Mouse (Mus musculus) spleen, postnatal 0 days (tissue): ENCODE measurements around the gene Srm. TPM values are rescaled to one million over a fixed set of nuclear protein-coding genes. Genes with fewer than 3 reads are reported as not detected.

Experiments used
- polyA plus RNA-seq: library from polyadenylated mRNA; unstranded; fragments of >200 nt; fragmentation: Nextera tagmentation; extraction: Ambion mirVana; gene quantifications from 2 replicates; pipeline ENCODE4 v1.2.1, GENCODE M21; 2015

Srm gene
- 129 TPM in 2 replicates for polyA plus RNA-seq

GRCm38 (mm10) chr4:148591171-148591630, at the start of gene Srm:
Srm (plus strand) TSS chr4:148591503.

GRCm38 (mm10) chr4:148558297-148559000, 32.9 kb upstream of the Srm start, which contains the start of gene Exosc10:
Exosc10 (plus strand) TSS chr4:148558429.

GRCm38 (mm10) chr4:148602357-148603120, 11.2 kb downstream of the Srm start, which contains the start of gene Masp2:
Masp2 (plus strand) TSS chr4:148602554.

GRCm38 (mm10) chr4:148626623-148627185, 35.4 kb downstream of the Srm start, which contains the start of gene Tardbp:
Tardbp (minus strand) TSS chr4:148627019.

GRCm38 (mm10) chr4:148643291-148644156, 52.2 kb downstream of the Srm start, which contains the start of gene Gm572:
Gm572 (plus strand) TSS chr4:148643317.

Other genes with a start within 250 kb of the Srm start
- 8.4 and 9.7 TPM in 2 replicates for gene Ubiad1, start 146.7 kb upstream of the Srm start, polyA plus RNA-seq
- 12.2 and 13.5 TPM in 2 replicates for gene Mtor, start 142.9 kb upstream of the Srm start, polyA plus RNA-seq
- gene Angptl7, start 91.0 kb upstream of the Srm start, polyA plus RNA-seq: 15.2 and 20.0 TPM in 2 replicates
- 33.2 and 35.2 TPM in 2 replicates for gene Exosc10, start 33.1 kb upstream of the Srm start, polyA plus RNA-seq
- gene Masp2, start 11.1 kb downstream of the Srm start, polyA plus RNA-seq: not detected in 2 replicates
- 169 and 173 TPM in 2 replicates for gene Tardbp, start 35.5 kb downstream of the Srm start, polyA plus RNA-seq
- gene Gm572, start 51.8 kb downstream of the Srm start, polyA plus RNA-seq: not detected in 2 replicates
- 0.83 and 1.7 TPM in 2 replicates for gene Casz1, start 212.9 kb downstream of the Srm start, polyA plus RNA-seq